30 mouse cellular contexts compared by ENCODE assay signal in the genomic region with DNA sequence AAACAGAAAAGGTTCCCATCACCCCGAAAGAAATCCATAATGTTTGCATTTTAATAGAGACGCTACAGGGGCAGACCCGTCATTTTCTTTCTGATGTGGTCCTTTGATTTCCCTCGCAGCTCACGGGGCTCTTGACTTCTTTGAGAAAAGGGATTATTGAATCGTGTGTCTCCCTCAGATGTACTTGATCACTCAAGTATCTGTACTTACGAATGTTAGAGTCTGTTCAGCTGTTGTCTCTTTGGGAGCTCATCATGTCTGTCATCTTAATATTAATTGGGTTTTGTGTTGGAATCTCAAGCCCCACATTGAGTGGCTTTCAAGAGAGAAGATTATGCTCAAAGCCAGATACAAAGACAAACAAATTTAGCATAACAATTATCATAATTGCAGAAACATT.
"Had no signal": no experiment of that assay in that cellular context is flagged by ENCODE, and none has a peak within 500 bp of the region (broad histone marks: within the 10 kb centered on the region; RNA-seq: fewer than 3 reads in every experiment).

No protein-coding gene starts in this region.

- H3K4me1 ChIP-seq: limb, embryonic 15.5 days; liver, embryonic 12.5 days; liver, embryonic 13.5 days; liver, embryonic 15.5 days; lung, embryonic 15.5 days; megakaryocyte, embryonic 14.5 days had no signal

- H3K27ac ChIP-seq: limb, embryonic 10.5 days; limb, embryonic 12.5 days; limb, embryonic 13.5 days; limb, embryonic 15.5 days; liver, embryonic 12.5 days; liver, embryonic 13.5 days; liver, embryonic 14.5 days; liver, embryonic 15.5 days; lung, embryonic 15.5 days; macrophage; midbrain, embryonic 10.5 days; midbrain, embryonic 12.5 days; midbrain, embryonic 13.5 days; midbrain, embryonic 15.5 days; neural tube, embryonic 12.5 days had no signal

- H3K9ac ChIP-seq: limb, embryonic 12.5 days; limb, embryonic 13.5 days; limb, embryonic 15.5 days; liver, embryonic 12.5 days; liver, embryonic 13.5 days; liver, embryonic 14.5 days; liver, embryonic 15.5 days; liver, postnatal 0 days; lung, embryonic 14.5 days; lung, embryonic 15.5 days; midbrain, embryonic 12.5 days; midbrain, embryonic 13.5 days; midbrain, embryonic 15.5 days; neural tube, embryonic 12.5 days had no signal

- DNase-seq: left cerebral cortex, postnatal 4 days; liver; liver, embryonic 13.5 days; liver, postnatal 0 days; lung, adult 18-20 months; lung, adult 2 months; lung, embryonic 14.5 days; lung, postnatal 10 days; lung, postnatal 14 days; lung, postnatal 36 days; lung, postnatal 4 days had no signal

- H3K36me3 ChIP-seq: limb, embryonic 10.5 days; limb, embryonic 12.5 days; limb, embryonic 13.5 days; limb, embryonic 15.5 days; liver, embryonic 12.5 days; liver, embryonic 13.5 days; liver, embryonic 15.5 days; lung, embryonic 15.5 days; midbrain, embryonic 10.5 days; midbrain, embryonic 12.5 days; midbrain, embryonic 13.5 days; midbrain, embryonic 15.5 days; neural tube, embryonic 12.5 days had no signal

- H3K4me3 ChIP-seq: limb, embryonic 10.5 days; limb, embryonic 12.5 days; limb, embryonic 13.5 days; limb, embryonic 15.5 days; liver, embryonic 12.5 days; liver, embryonic 13.5 days; liver, embryonic 15.5 days; lung, embryonic 15.5 days; megakaryocyte, embryonic 14.5 days; midbrain, embryonic 10.5 days; midbrain, embryonic 12.5 days; midbrain, embryonic 13.5 days; midbrain, embryonic 15.5 days; myocyte; neural tube, embryonic 12.5 days had no signal

- H3K9me3 ChIP-seq: limb, embryonic 10.5 days; limb, embryonic 12.5 days; limb, embryonic 13.5 days; limb, embryonic 15.5 days; liver, embryonic 12.5 days; liver, embryonic 13.5 days; liver, embryonic 15.5 days; lung, embryonic 15.5 days; megakaryocyte, embryonic 14.5 days; midbrain, embryonic 10.5 days; midbrain, embryonic 12.5 days; midbrain, embryonic 13.5 days; midbrain, embryonic 15.5 days; neural tube, embryonic 12.5 days had no signal

- H3K4me2 ChIP-seq: limb, embryonic 12.5 days; limb, embryonic 13.5 days; limb, embryonic 15.5 days; liver, embryonic 11.5 days; liver, embryonic 12.5 days; liver, embryonic 13.5 days; liver, embryonic 15.5 days; lung, embryonic 14.5 days; lung, embryonic 15.5 days; midbrain, embryonic 11.5 days; midbrain, embryonic 12.5 days; midbrain, embryonic 13.5 days; midbrain, embryonic 15.5 days; neural tube, embryonic 12.5 days had no signal

- ATAC-seq: liver, embryonic 12.5 days; liver, postnatal 0 days; lung, postnatal 0 days; midbrain, embryonic 13.5 days; midbrain, embryonic 15.5 days had no signal

- H3K27me3 ChIP-seq: liver, embryonic 12.5 days; liver, embryonic 13.5 days; megakaryocyte, embryonic 14.5 days; neural tube, embryonic 12.5 days had no signal
